Mouse (Mus musculus) cerebellum, adult 2 months (tissue): Measurements from ENCODE around the gene Map3k7. TPM values are rescaled to one million over a fixed set of nuclear protein-coding genes. Genes with fewer than 3 reads are reported as not detected.

Experiments used
- DNase-seq, 2 experiments: peaks; one replicate each; pipeline ENCODE4 v3.0.0; 2021
- H3K27ac ChIP-seq: fragments of 200-500 bp; 2 replicates; pipeline ENCODE4 v1.5.1; 2012; ENCODE audit warnings: low read length, control low read depth, inconsistent platforms; ENCODE audit not compliant: insufficient read depth
- H3K27me3 ChIP-seq: fragments of 200-500 bp; 2 replicates; pipeline ENCODE4 v1.6.1; 2012; ENCODE audit warnings: inconsistent platforms, mild to moderate bottlenecking, low read length, moderate library complexity; ENCODE audit not compliant: control insufficient read depth, insufficient read depth
- H3K4me1 ChIP-seq: fragments of 200-500 bp; 2 replicates; pipeline ENCODE4 v1.6.1; 2011; ENCODE audit warnings: low read length; ENCODE audit not compliant: control insufficient read depth, insufficient read depth
- H3K4me3 ChIP-seq: fragments of 200-500 bp; replicated peaks from 2 replicates; pipeline ENCODE3; 2011; ENCODE audit warnings: mild to moderate bottlenecking, low read depth, low read length, control low read depth; ENCODE audit not compliant: insufficient read depth
- CTCF ChIP-seq: fragments of 200-500 bp; IDR thresholded peaks from 2 replicates; pipeline ENCODE4 v1.5.1; 2011; ENCODE audit warnings: low read depth, mild to moderate bottlenecking, control low read depth, low read length, moderate library complexity, borderline replicate concordance; ENCODE audit not compliant: insufficient read depth
- POLR2A ChIP-seq: fragments of 200-500 bp; IDR thresholded peaks from 2 replicates; pipeline ENCODE4 v1.6.1; 2011; ENCODE audit warnings: low read length, control low read depth, borderline replicate concordance; ENCODE audit not compliant: insufficient read depth
- WGBS: fragments of 180-500 bp; shearing (Covaris S2); methylation state at CpG from one replicate; pipeline ENCODE4 v1.1.7; 2018; 5-methylcytosine and 5-hydroxymethylcytosine counted together
- polyA plus RNA-seq: library from polyadenylated mRNA; depleted of rRNA; stranded (reverse); fragments of >200 nt; gene quantifications from 2 replicates; pipeline ENCODE4 v1.2.3, GENCODE M21; 2012

Gene Map3k7
- polyA plus RNA-seq, 1 experiment: 38.7 TPM

- WGBS: 38% methylated on average over 8 of the region's 8 CpGs
- no peak for DNase-seq
- H3K27ac ChIP-seq: no peak overlapping the region
- TF ChIP-seq POLR2A (no peak), CTCF (no peak)
- H3K4me1 ChIP-seq: no peaks in the 10 kb centered on the region
- no peak overlapping the region for H3K4me3 ChIP-seq
- H3K27me3 ChIP-seq: no peaks in the 10 kb centered on the region; the same call in 1 of the 2 replicates
Measured at GRCm38 (mm10) chr4:31936358-31936757, 27.5 kb upstream of the Map3k7 start.

- WGBS: 28% methylated on average over 15 of the region's 15 CpGs
- Histone ChIP-seq H3K4me1 (no peaks in the 10 kb centered on the region), H3K27me3 (no peaks in the 10 kb centered on the region; the same call in 1 of the 2 replicates), H3K4me3 (no peak overlapping the region), H3K27ac (no peak overlapping the region)
- no peak for TF ChIP-seq CTCF
- no peak for TF ChIP-seq POLR2A
- no peak for DNase-seq
Measured at GRCm38 (mm10) chr4:31936911-31937375, 27.0 kb upstream of the Map3k7 start.

DNA sequence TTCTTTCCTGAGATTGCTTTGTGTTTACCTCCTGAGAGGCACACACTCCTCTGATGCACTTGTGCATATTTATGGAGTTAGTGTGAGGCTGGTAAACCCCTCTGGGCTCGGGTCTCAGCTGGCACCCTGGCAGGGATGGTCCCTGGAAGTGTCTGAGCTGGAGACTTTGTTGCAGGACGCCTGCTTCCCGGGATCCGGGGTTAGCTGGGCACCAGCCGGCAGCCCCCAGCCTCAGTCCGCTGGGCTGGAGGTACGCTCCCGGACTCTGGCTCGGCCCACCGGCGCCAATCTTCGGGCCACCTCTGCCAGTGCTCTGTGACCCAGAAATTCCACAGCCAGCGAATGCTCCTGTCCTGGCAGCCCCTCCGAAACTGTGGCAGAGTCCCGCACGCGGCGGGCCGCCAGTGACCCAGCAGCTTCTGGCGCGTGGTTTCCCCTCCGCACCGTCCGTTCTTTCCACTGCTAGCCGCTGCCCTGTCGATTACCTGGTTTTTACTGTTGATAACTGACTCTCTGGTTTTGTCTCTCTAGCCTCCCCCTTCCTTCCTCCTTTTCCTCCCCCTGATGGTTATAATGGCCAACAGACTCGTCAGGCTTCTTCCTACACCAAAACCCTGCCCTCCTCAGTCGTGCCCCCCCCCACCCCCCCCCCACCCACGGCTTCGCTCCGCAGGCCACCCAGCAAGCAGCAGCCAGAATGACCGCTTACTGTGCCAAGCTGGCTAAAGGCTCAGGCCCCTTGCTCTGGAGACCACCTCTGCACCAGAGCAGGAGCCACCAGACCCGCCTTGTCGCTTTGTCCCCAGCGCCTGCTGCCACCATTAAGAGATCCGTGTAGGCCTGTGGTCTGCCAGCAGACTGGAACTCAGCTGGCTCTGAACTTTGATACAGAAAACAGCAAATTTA lies 26.3 kb upstream of the Map3k7 start:
- DNase-seq: peak; percentile 23 to 30
- TF ChIP-seq CTCF: no peak

DNA sequence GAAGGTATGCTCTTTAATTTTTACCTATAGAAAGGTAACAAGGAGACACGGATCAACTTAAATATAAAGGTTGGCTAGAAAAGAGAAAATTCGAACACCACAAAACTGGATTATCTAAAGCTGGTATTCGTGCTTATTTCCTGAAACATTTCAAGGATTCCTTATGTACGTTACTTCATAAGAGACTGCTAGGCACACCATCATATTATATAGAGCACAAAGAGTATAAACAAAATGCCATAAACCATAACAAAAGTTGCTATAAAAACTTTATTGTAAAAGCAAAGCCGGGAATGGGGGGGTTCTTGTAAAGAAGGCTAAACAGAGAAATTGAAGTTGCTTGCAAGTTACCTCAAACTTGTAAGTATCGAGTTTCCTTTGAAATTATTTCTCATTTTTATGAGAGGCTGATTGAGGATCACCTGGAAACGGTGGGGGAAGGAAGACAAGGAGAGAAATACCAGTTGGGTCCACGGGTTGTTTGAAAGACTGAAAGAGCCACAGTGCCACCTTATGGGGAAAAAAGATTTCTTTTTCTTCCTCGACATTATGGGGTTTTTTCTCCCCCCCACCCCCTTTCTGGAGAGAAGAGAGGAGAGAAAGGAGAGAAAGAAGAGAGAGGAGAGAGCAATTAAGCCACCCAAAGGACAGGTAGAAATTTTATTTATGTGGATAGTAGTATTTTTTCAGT lies 25.3 kb upstream of the Map3k7 start:
- no peaks in the 10 kb centered on the region; the same call in 1 of the 2 replicates for H3K27me3 ChIP-seq
- no peak overlapping the region for H3K27ac ChIP-seq
- no peak overlapping the region for H3K4me3 ChIP-seq
- peak in 1 of 2 experiments; percentile 42 for DNase-seq
- TF ChIP-seq CTCF: no peak; the same call in 1 of the 2 replicates
- no peak for TF ChIP-seq POLR2A
- H3K4me1 ChIP-seq: no peaks in the 10 kb centered on the region
- WGBS: 38% methylated on average over 9 of the region's 9 CpGs

More for the DNA sequence above, 26.3 kb upstream of the Map3k7 start:
- H3K4me1 ChIP-seq: no peaks in the 10 kb centered on the region
- H3K4me3 ChIP-seq: peak overlapping the region; percentile 44
- H3K27me3 ChIP-seq: no peaks in the 10 kb centered on the region; the same call in 1 of the 2 replicates
- 5% methylated on average over 36 of the region's 36 CpGs for WGBS
- no peak overlapping the region for H3K27ac ChIP-seq

DNA sequence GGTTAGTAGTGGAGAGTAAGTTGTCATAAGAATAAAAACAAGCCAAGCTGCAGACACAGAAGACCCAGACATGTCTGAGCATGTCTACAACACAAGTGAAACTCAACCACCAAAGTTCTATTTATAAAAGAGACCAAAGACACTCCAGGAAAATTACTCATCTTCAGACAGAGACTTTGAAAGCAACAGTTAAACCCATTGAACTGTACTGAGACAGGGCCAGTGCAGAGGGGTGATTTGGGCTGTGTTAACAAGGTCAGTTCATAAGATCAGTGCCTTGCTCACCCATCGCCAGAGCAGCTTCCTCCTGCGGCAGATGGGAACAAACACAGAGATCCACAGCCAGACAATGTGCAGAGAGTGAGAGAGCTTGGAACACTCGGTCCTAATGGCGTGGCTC lies 22.3 kb upstream of the Map3k7 start:
- no peak for TF ChIP-seq CTCF
- no peak overlapping the region for H3K27ac ChIP-seq
- no peaks in the 10 kb centered on the region for H3K4me1 ChIP-seq
- no peak for DNase-seq
- no peaks in the 10 kb centered on the region; the same call in 1 of the 2 replicates for H3K27me3 ChIP-seq
- 4% methylated on average over 4 of the region's 4 CpGs for WGBS
- no peak overlapping the region for H3K4me3 ChIP-seq

DNA sequence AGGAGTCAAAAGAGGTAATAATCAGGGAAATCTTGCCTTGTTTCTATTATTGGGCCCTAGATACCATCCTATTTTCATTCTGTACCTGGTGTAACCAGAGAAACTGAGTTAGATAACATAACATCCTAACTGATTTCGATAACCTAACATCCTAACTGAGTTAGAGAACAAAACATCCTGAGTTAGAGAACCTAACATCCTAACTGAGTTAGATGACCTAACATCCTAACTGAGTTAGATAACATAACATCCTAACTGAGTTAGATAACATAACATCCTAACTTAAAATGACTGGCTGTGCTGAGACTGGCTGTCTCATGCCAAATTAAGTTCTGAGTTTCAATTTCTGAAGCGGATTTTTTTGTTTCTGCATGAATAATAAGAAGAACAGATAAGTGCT lies 20.9 kb upstream of the Map3k7 start:
- H3K27me3 ChIP-seq: no peaks in the 10 kb centered on the region; the same call in 1 of the 2 replicates
- no peak overlapping the region for H3K27ac ChIP-seq
- TF ChIP-seq CTCF: no peak
- no peak for TF ChIP-seq POLR2A
- DNase-seq: no peak
- no peak overlapping the region for H3K4me3 ChIP-seq
- WGBS: 78% methylated on average over 2 of the region's 2 CpGs
- H3K4me1 ChIP-seq: no peaks in the 10 kb centered on the region

- TF ChIP-seq POLR2A (no peak), CTCF (no peak)
- DNase-seq: no peak
- whole genome bisulfite sequencing: under 1% methylated on average over 45 of the region's 47 CpGs
- H3K4me1 ChIP-seq: no peaks in the 10 kb centered on the region; the same call in 1 of the 2 replicates
- peak overlapping the region; percentile 89; the same call in 1 of the 2 replicates for H3K27ac ChIP-seq
- H3K4me3 ChIP-seq: peak overlapping the region; percentile 96
- H3K27me3 ChIP-seq: no peaks in the 10 kb centered on the region
Measured at GRCm38 (mm10) chr4:31964194-31964875, 438 bp downstream of the Map3k7 start.
